Mouse (Mus musculus): Measurements from ENCODE around the gene Tmem256.

DNA sequence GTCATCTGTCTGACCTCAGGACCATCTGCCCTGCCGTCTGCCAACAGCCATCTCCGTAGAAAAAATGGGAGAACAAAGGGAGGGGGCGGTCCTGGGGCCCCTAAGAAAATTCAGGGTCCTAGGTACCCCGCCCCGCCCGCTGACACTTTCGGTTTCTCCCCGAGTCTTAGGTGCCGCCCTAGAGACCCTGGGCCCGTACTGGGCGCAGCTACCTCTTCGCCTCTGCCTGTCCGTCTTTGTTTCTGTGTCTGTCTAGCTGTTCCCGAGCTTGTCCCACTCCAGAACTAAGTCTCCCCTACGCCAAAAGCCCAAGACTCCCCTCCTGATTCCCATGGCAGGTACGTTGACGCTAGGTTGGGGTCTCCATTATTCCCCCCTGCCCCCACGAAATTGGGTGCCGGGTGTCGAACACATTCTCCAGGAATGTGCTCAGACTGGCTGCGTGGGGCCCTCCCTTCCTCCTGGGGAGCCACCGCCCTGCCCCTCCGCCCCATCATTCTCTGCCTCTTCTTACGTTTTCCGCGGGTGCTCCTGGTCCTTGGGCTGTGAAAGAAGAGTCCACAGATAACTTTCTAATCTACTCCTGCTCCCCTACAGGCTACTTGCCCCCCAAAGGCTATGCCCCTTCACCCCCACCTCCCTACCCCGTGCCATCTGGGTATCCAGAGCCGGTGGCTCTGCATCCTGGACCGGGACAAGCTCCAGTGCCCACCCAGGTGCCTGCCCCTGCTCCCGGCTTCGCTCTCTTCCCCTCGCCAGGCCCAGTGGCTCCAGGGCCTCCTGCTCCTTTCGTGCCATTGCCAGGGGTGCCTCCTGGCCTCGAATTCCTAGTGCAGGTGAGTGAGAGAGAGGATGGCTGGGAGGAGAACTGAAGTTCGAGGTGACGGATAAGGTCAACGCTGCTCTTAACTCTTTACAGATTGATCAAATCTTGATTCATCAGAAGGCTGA, 8.7 kb downstream of the Tmem256 start:
- TF ChIP-seq CTCF (IDR thresholded peaks at IDR 0.05; ENCODE audit: low read depth, low read length) (no peak), POLR2A (IDR thresholded peaks at IDR 0.05; ENCODE audit: extremely low read depth, insufficient read depth, low read length) (no peak)
